Mouse (Mus musculus): ENCODE measurements around the gene Tbrg1. TPM values are rescaled to one million over a fixed set of nuclear protein-coding genes. Genes with fewer than 3 reads are reported as not detected.

The Tbrg1 gene
- polyA plus RNA-seq, 1 experiment: 22.2 TPM

GRCm38 (mm10) chr9:37670261-37670660 is 13.1 kb upstream of the Tbrg1 start:
- TF ChIP-seq POLR2A (IDR thresholded peaks at IDR 0.05; ENCODE audit: low read depth, low read length) (no peak), CTCF (IDR thresholded peaks at IDR 0.05; ENCODE audit: extremely low read depth, insufficient read depth, insufficient read length, insufficient replicate concordance) (no peak)
- DNase-seq (ENCODE audit: low read depth in 1 of 2, low spot score in 2 of 2): no peak
- Histone ChIP-seq H3K27ac (ENCODE audit: insufficient read depth, low read length) (no peak overlapping the region), H3K4me3 (ENCODE audit: extremely low read depth, insufficient read depth, insufficient read length) (no peak overlapping the region), H3K36me3 (ENCODE audit: control insufficient read depth, insufficient read depth, low read length) (no peaks in the 10 kb centered on the region), H3K27me3 (ENCODE audit: control insufficient read depth, insufficient read depth, low read length) (no peaks in the 10 kb centered on the region), H3K4me1 (ENCODE audit: control insufficient read depth, insufficient read depth, insufficient read length) (no peaks in the 10 kb centered on the region)
- 88% methylated on average over 3 of the region's 3 CpGs for WGBS

GRCm38 (mm10) chr9:37669678-37670077 is 12.6 kb upstream of the Tbrg1 start:
- 68% methylated on average over 4 of the region's 4 CpGs for whole genome bisulfite sequencing
- TF ChIP-seq CTCF (IDR thresholded peaks at IDR 0.05; ENCODE audit: extremely low read depth, insufficient read depth, insufficient read length, insufficient replicate concordance) (no peak), POLR2A (IDR thresholded peaks at IDR 0.05; ENCODE audit: low read depth, low read length) (no peak)
- no peaks in the 10 kb centered on the region for H3K27me3 ChIP-seq (ENCODE audit: control insufficient read depth, insufficient read depth, low read length)
- DNase-seq (ENCODE audit: low read depth in 1 of 2, low spot score in 2 of 2): no peak
- no peak overlapping the region for H3K27ac ChIP-seq (ENCODE audit: insufficient read depth, low read length)
- H3K4me3 ChIP-seq (ENCODE audit: extremely low read depth, insufficient read depth, insufficient read length): no peak overlapping the region
- no peaks in the 10 kb centered on the region for H3K36me3 ChIP-seq (ENCODE audit: control insufficient read depth, insufficient read depth, low read length)
- no peaks in the 10 kb centered on the region for H3K4me1 ChIP-seq (ENCODE audit: control insufficient read depth, insufficient read depth, insufficient read length)

- H3K4me1 ChIP-seq (ENCODE audit: control insufficient read depth, insufficient read depth, insufficient read length): no peaks in the 10 kb centered on the region
- H3K27ac ChIP-seq (ENCODE audit: insufficient read depth, low read length): no peak within 1 kb of the TSS
- H3K27me3 ChIP-seq (ENCODE audit: control insufficient read depth, insufficient read depth, low read length): no peaks in the 10 kb centered on the region
- DNase-seq (ENCODE audit: low read depth in 1 of 2, low spot score in 2 of 2): no peak
- no peak for TF ChIP-seq POLR2A (IDR thresholded peaks at IDR 0.05; ENCODE audit: low read depth, low read length)
- TF ChIP-seq CTCF (IDR thresholded peaks at IDR 0.05; ENCODE audit: extremely low read depth, insufficient read depth, insufficient read length, insufficient replicate concordance): no peak
- H3K4me3 ChIP-seq (ENCODE audit: extremely low read depth, insufficient read depth, insufficient read length): no peak within 1 kb of the TSS
- no peaks in the 10 kb centered on the region for H3K36me3 ChIP-seq (ENCODE audit: control insufficient read depth, insufficient read depth, low read length)
- 63% methylated on average over 6 of the region's 6 CpGs for WGBS
These were observed 12.0 kb upstream of the Tbrg1 start, which contains the start of gene Panx3 for GRCm38 (mm10) chr9:37669115-37669514. Gene Panx3, minus strand, starts transcription at chr9:37669235.

GRCm38 (mm10) chr9:37666045-37666444 is 8.9 kb upstream of the Tbrg1 start:
- Histone ChIP-seq H3K4me1 (ENCODE audit: control insufficient read depth, insufficient read depth, insufficient read length) (no peaks in the 10 kb centered on the region), H3K27ac (ENCODE audit: insufficient read depth, low read length) (no peak overlapping the region), H3K36me3 (ENCODE audit: control insufficient read depth, insufficient read depth, low read length) (no peaks in the 10 kb centered on the region), H3K27me3 (ENCODE audit: control insufficient read depth, insufficient read depth, low read length) (no peaks in the 10 kb centered on the region), H3K4me3 (ENCODE audit: extremely low read depth, insufficient read depth, insufficient read length) (no peak overlapping the region)
- WGBS: 81% methylated on average over 7 of the region's 7 CpGs
- TF ChIP-seq CTCF (IDR thresholded peaks at IDR 0.05; ENCODE audit: extremely low read depth, insufficient read depth, insufficient read length, insufficient replicate concordance) (no peak), POLR2A (IDR thresholded peaks at IDR 0.05; ENCODE audit: low read depth, low read length) (no peak)
- DNase-seq (ENCODE audit: low read depth in 1 of 2, low spot score in 2 of 2): no peak

- Histone ChIP-seq H3K4me1 (ENCODE audit: control insufficient read depth, insufficient read depth, insufficient read length) (no peaks in the 10 kb centered on the region), H3K27me3 (ENCODE audit: control insufficient read depth, insufficient read depth, low read length) (no peaks in the 10 kb centered on the region), H3K36me3 (ENCODE audit: control insufficient read depth, insufficient read depth, low read length) (no peaks in the 10 kb centered on the region), H3K4me3 (ENCODE audit: extremely low read depth, insufficient read depth, insufficient read length) (no peak overlapping the region), H3K27ac (ENCODE audit: insufficient read depth, low read length) (no peak overlapping the region)
- 77% methylated on average over 2 of the region's 2 CpGs for WGBS
- no peak for DNase-seq (ENCODE audit: low read depth in 1 of 2, low spot score in 2 of 2)
- TF ChIP-seq CTCF (IDR thresholded peaks at IDR 0.05; ENCODE audit: extremely low read depth, insufficient read depth, insufficient read length, insufficient replicate concordance): no peak
- no peak for TF ChIP-seq POLR2A (IDR thresholded peaks at IDR 0.05; ENCODE audit: low read depth, low read length)
These were observed 7.5 kb upstream of the Tbrg1 start for GRCm38 (mm10) chr9:37664604-37665003.

GRCm38 (mm10) chr9:37663210-37663609 is 6.1 kb upstream of the Tbrg1 start:
- no peak for DNase-seq (ENCODE audit: low read depth in 1 of 2, low spot score in 2 of 2)

GRCm38 (mm10) chr9:37659413-37659812 is 2.3 kb upstream of the Tbrg1 start:
- Histone ChIP-seq H3K4me1 (ENCODE audit: control insufficient read depth, insufficient read depth, insufficient read length) (peaks cover 3% of the 10 kb centered on the region; the same call in 1 of the 2 replicates), H3K27ac (ENCODE audit: insufficient read depth, low read length) (no peak overlapping the region), H3K36me3 (ENCODE audit: control insufficient read depth, insufficient read depth, low read length) (no peaks in the 10 kb centered on the region; the same call in 1 of the 2 replicates), H3K27me3 (ENCODE audit: control insufficient read depth, insufficient read depth, low read length) (no peaks in the 10 kb centered on the region), H3K4me3 (ENCODE audit: extremely low read depth, insufficient read depth, insufficient read length) (no peak overlapping the region)
- TF ChIP-seq POLR2A (IDR thresholded peaks at IDR 0.05; ENCODE audit: low read depth, low read length): no peak
- TF ChIP-seq CTCF (IDR thresholded peaks at IDR 0.05; ENCODE audit: extremely low read depth, insufficient read depth, insufficient read length, insufficient replicate concordance): no peak
- 81% methylated on average over 6 of the region's 6 CpGs for WGBS
- DNase-seq (ENCODE audit: low read depth in 1 of 2, low spot score in 2 of 2): no peak

More at GRCm38 (mm10) chr9:37663210-37663609, 6.1 kb upstream of the Tbrg1 start:
- TF ChIP-seq CTCF (IDR thresholded peaks at IDR 0.05; ENCODE audit: extremely low read depth, insufficient read depth, insufficient read length, insufficient replicate concordance) (no peak), POLR2A (IDR thresholded peaks at IDR 0.05; ENCODE audit: low read depth, low read length) (no peak)
- no peaks in the 10 kb centered on the region for H3K4me1 ChIP-seq (ENCODE audit: control insufficient read depth, insufficient read depth, insufficient read length)
- H3K27me3 ChIP-seq (ENCODE audit: control insufficient read depth, insufficient read depth, low read length): no peaks in the 10 kb centered on the region
- WGBS: 61% methylated on average over 1 of the region's 1 CpGs
- no peak overlapping the region for H3K4me3 ChIP-seq (ENCODE audit: extremely low read depth, insufficient read depth, insufficient read length)
- H3K27ac ChIP-seq (ENCODE audit: insufficient read depth, low read length): no peak overlapping the region
- no peaks in the 10 kb centered on the region for H3K36me3 ChIP-seq (ENCODE audit: control insufficient read depth, insufficient read depth, low read length)
